Mouse (Mus musculus) heart, postnatal 0 days (tissue): ENCODE measurements at regions not wholly inside any gene's neighbourhood (a gene's known extent, or its start where the extent isn't known, plus 50 kb on each side); places are given as distances from the start of the nearest gene placed in this dataset.

Experiments used
- CTCF ChIP-seq: IDR thresholded peaks from 2 replicates; pipeline ENCODE4 v1.5.1; 2016; ENCODE audit warnings: antibody characterized with exemption, control low read depth, low read depth
- EP300 ChIP-seq: IDR thresholded peaks from 2 replicates; pipeline ENCODE4 v1.6.1; 2016; ENCODE audit warnings: antibody characterized with exemption, low read depth

DNA sequence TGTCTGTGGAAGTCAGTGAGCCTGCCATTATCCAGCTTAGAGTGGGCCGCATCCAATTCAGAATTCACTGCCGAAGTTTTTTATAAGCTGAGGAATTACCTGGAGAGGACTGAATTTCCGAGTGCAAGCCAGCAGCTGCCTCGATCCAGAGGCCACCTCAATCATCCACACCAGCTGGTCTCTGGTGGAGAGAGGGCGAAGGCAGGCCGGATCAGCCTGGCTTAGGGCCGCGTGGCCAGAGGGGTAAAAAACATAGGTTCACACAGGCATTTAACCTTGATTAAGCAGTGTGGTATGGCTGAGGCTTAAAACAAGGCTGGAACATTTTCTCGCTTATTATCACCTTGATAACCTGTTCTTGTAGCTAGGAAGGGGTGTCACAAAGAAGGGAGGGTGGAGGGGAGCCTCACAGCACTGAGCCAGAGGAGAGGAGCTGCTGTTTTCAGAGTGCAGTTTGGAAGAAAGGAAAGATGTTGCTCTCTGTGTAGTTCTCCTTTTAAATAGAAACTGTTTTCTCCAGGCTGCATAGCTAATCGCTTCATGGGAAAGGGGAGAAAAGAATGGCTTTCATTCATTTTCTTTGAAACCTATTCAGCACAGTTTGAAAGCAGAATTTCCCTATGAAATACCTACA, 135.1 kb upstream of the Noct start:
- no peak for TF ChIP-seq CTCF
- TF ChIP-seq EP300: no peak
